Mouse (Mus musculus) testis, adult 10 weeks (tissue): Measurements from ENCODE around the gene Cyp24a1. TPM values are rescaled to one million over a fixed set of nuclear protein-coding genes. Genes with fewer than 3 reads are reported as not detected.

Source experiments
- polyA plus RNA-seq: library from polyadenylated mRNA; stranded (reverse); fragments of 350-450 nt; fragmentation: Illumina TruSeq; extraction: RNeasy Lipid Tissue Mini Kit (QIAGEN cat#74804); gene quantifications from one replicate; pipeline ENCODE4 v1.2.3, GENCODE M21; 2014; ENCODE audit warnings: low read depth, low replicate concordance

Cyp24a1 gene
- 0.35 TPM for polyA plus RNA-seq

DNA sequence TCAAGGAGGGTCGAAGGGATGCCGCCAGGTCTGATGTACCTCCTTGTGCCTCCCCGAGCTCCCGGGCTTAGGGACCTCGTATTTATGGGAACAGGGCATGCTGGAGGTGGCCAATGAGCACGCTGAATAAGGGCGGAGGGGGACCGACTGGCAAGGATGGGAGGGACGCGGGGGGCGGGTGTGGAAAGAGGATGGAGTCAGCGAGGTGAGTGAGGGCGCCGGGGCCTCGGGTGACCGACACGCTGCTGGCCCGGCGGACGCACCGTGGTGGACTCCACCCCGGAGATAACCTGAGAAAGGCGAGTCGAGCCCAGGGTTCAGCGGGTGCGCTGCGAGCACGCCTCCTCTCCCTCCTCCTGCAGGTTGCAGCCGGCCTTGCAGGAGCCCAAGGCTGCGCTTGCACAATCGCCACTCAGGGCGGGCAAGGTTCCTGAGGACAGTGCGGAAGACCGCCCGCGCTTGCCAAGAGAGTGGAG lies at the start of gene Cyp24a1:
Gene Cyp24a1, minus strand, starts transcription at position 55 of the 476 bp plus-strand sequence.

DNA sequence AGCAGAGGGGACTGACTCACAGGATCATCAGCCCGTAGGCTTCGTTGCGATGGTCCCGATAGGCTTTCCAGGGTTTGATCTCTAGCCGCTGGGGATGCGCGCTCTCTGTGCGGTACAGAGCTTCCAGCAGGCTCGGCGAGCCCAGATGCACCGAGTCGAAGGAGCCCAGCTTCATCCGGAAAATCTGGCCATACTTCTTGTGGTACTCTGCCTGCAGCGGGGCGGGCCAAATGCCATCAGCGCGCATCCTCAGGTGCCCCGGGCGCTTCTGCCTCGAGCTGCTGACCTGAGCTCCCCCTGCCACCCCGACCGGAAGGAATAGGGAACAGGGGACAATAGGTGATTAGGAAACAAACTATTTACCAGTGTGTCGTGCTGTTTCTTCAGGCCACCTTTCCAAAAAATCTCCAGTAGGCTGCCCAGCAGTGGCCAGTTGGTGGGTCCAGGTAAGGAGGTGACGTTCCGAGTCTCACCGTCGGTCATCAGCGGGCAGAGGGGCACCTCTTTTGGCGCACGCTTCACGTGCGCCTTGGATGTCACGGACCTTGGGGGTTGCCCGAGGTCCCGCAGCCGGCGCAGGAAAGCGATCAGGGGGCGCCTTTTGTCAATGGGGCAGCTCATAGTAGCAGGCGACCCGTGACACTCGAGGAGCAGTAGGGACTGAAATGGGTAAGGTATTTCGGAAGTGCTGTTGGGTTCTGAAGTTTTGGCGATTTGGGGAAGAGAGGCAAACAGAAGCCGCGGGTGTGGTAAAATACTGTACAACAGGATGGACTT lies 603 bp downstream of the Cyp24a1 start, which contains the start of gene Pfdn4:
Gene Pfdn4, plus strand, starts transcription at position 275 of the 777 bp plus-strand sequence.

Other genes with a start within 250 kb of the Cyp24a1 start
- 14.1 TPM for gene Bcas1, start 69.3 kb downstream of the Cyp24a1 start, polyA plus RNA-seq
- 36.5 TPM for gene Pfdn4, start 717 bp downstream of the Cyp24a1 start, polyA plus RNA-seq
- gene 4930470P17Rik, start 104.9 kb upstream of the Cyp24a1 start, polyA plus RNA-seq, result 5.5 TPM
- 0.15 TPM for gene Dok5, start 234.7 kb upstream of the Cyp24a1 start, polyA plus RNA-seq